Mouse (Mus musculus) heart, adult 9 months (tissue): ENCODE measurements around the gene Foxl1.

Experiments used
- DNase-seq, 2 experiments: peaks; one replicate each; pipeline ENCODE4 v3.0.0; 2022; ENCODE audit warnings: low spot score in 2 of 2

The Foxl1 gene

DNA sequence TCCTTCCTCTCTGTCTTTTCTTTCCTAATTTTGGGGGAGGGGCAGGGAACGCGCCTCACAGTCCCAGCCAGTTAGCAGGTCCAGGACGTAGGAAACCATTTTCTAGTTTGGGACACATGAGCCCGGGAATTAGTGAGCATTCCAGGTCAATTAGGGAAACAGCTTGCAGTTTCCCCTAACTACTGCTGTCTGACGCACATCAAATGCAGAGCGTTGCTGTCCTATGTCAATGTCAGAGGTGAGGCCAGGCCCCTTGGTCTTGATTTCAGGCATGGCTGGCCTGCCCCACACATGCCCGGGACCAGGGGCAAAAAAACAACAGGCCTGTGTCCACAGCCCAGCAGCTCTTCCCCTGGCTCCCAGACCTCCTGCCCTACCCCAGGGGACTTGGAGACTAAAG lies 42.4 kb downstream of the Foxl1 start:
- peak in 1 of 2 experiments; percentile 7 for DNase-seq

DNA sequence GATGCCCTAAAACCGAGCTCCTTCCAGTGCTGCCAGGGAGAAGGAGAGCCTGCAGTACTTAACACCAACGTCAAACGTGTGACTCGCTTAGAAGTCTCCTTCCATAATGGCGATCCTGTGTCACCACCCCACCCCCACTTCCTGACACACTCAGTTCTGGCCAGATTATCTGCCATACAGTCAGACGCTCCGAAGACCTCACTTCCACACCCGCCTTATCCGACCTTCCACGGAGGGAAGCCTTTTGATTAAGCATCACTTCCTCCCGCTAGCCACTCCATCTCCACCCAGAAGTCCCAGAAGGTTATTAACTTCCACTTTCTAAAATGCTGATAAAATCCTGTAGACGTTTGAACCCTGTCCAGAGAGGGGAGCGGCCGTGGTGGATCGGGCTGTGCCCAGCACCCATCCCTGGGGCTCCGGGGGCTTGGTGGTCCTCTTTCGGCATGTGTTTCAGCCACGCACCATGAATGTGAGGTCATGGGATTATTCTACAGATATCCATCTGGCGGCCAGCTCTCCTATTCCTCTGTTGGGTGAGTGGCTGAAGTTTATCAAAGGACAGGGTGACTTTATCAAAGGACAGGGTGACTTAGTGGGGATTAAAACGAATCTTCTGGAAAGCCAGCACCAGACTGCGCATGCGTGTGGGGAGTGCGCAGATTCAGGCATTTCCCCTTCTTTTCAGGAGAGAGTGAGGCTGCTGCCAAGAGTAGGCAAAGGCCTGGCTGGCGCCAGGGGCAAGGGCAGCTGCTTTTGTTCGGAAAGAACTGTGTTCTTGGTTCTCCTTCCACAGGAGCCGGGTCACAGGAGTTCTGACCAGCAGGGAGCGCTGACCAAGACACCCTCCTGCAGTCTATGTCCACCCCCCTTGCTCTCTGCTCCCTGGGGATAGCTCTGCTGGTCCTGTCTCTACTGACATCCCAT lies 43.1 kb downstream of the Foxl1 start:
- peak; percentile 68 to 78 for DNase-seq

DNA sequence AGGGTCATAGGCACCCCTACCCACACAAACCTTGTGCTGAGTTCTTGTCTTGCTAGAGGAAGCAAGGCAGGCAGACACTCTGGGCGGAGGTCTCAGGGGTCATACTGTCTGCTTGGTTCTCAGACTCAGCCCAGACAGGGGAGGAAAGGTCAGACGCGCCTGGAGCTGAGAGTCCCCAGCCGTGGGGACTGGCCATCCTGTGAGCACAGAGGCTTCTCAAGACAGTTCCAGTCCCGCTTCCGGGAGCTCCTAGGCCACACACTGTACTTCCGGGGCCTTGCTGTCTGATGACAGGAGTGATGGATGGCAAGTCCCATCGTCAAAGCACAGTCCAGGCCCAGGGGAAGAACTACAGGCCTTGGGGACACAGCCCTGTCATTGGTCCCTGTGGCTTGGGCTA lies 44.8 kb downstream of the Foxl1 start:
- DNase-seq: no peak

DNA sequence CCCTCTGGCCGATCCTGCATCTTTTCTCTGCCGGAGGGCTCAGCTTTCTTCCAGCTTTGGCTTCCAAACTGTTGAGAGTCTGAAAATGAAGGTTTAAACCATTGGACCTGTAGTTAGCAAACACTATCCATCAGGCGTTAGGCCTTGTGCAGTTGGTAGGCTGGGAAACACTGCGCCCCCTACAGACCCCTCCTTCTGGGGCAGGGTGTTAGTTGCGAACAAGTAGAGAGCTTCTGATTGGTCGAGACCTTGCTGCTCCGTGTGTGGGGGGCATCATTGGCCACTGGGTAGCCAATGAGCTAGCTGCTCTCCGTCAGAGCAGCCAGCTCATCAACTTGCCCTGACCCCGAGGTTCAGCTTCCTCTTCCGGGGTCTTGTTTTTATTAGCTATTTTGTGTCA lies 46.4 kb downstream of the Foxl1 start:
- no peak for DNase-seq

DNA sequence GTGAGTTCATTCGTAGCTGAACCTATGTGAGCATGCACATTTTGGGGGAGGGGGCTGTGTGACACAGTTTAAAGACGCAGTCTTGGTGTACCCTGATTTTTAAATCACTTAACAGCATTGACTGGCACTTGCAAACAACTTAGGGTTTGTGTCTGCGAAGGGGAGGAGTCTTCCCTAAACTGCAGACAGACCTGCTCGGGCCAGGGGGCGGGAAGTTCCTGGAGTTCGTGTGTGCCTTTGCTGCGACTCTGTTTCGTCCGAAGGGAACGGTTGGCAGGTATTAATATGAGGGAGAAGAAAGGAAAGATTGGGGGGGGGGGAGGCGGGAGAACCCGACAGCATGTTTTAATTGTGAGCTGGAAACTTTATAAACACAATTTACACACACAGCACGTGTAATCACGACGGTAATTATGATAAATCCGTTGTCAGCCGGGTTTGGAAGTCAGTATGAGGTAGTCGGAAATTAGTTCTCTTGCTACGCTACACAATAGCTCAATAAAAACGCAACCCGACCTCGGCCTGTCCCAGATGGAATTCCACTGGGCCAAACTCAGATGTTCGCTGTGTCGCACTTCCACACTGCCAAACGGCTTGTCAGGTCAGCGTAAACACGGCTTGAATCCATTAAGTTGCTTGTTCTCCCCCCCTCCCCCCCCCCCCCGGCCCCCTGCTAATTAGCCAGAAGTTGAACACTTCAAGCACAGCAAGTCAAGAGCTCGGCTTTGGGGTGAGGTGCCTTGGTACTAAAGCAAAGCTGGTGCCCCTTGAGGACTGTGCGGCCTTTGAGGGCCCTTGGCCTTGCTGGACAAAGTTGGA lies 47.2 kb downstream of the Foxl1 start:
- no peak for DNase-seq

DNA sequence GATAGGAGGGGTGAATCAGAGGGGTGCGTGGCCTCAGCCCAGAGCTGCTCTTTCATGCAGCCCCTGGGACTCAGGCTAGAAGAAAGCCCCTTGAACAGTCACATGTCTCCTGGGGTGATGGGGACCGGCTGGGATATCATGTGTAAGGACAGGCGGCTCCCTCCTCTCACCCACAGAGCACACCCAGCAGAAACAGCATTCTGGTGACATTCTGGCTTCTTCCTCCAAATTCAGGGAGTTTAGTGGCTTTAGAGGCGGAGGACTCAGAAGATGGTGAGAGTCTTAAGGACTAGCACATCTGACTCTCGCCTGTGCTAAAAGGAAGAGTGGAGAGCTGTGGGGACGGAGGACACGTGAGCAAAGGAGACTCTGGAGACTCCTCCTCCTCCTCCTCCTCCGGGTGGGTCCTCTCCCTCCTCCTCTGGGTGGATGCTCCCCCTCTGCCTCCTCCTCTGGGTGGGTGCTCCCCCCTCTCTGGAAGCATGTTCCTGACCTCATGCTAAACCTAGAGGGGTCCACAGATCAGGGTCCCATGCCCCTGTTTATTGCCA lies 47.9 kb downstream of the Foxl1 start:
- DNase-seq: no peak

DNA sequence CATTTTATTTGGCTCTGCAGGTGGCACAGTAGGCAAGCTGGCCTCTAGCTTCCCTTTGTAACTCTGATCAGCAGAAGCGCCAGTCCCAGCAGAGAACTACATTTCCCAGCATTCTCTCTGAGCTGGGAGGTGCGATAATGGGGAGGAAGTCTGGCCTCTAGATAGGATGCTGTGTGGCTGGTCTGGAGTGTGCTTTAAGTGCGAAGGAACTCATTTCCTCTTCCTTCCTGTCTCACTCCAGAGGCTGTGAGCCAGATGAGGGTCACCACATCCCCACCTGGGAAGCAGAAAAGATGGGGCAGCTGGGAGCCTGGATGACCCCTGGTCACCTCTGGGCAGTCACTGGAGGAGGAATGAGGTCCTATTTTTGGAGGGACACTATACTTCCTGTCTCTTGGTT lies 48.6 kb downstream of the Foxl1 start:
- no peak for DNase-seq
